Mouse (Mus musculus) embryonic facial prominence, embryonic 12.5 days (tissue): ENCODE data around the gene Akap2. TPM values are rescaled to one million over a fixed set of nuclear protein-coding genes. Genes with fewer than 3 reads are reported as not detected.

ENCODE experiments used
- ATAC-seq: fragments of 200-750 bp; cut with Nextera tagmentation; 2 replicates; pipeline ENCODE4 v1.8.0; 2017; ENCODE audit not compliant: insufficient number of reproducible peaks, insufficient read depth, low FRiP score, low TSS enrichment
- H3K27ac ChIP-seq: fragments of 300-500 bp; sonication (generic); 2 replicates; pipeline ENCODE4 v1.5.1; 2016; ENCODE audit warnings: mild to moderate bottlenecking
- H3K27me3 ChIP-seq: fragments of 300-500 bp; sonication (generic); 2 replicates; pipeline ENCODE4 v1.6.1; 2016; ENCODE audit warnings: mild to moderate bottlenecking, moderate library complexity
- H3K36me3 ChIP-seq: fragments of 300-500 bp; sonication (generic); 2 replicates; pipeline ENCODE4 v1.6.1; 2016; ENCODE audit warnings: mild to moderate bottlenecking
- H3K4me1 ChIP-seq: fragments of 300-500 bp; sonication (generic); 2 replicates; pipeline ENCODE4 v1.6.1; 2016
- H3K4me2 ChIP-seq: fragments of 300-500 bp; sonication (generic); replicated peaks from 2 replicates; pipeline ENCODE4 v1.6.1; 2016; ENCODE audit warnings: mild to moderate bottlenecking, moderate library complexity
- H3K4me3 ChIP-seq: fragments of 300-500 bp; sonication (generic); 2 replicates; pipeline ENCODE4 v1.5.1; 2016; ENCODE audit warnings: mild to moderate bottlenecking
- H3K9ac ChIP-seq: fragments of 300-500 bp; sonication (generic); 2 replicates; pipeline ENCODE4 v1.6.1; 2016; ENCODE audit warnings: mild to moderate bottlenecking, moderate library complexity
- H3K9me3 ChIP-seq: fragments of 300-500 bp; sonication (generic); 2 replicates; pipeline ENCODE4 v1.6.1; 2016; ENCODE audit warnings: mild to moderate bottlenecking, moderate library complexity
- WGBS: fragments of 180-500 bp; shearing (Covaris S2); methylation state at CpG from one replicate; pipeline ENCODE4 v1.1.7; 2016; 5-methylcytosine and 5-hydroxymethylcytosine counted together
- polyA plus RNA-seq: library from polyadenylated mRNA; unstranded; fragments of >200 nt; fragmentation: Nextera tagmentation; extraction: Ambion mirVana; gene quantifications from 2 replicates; pipeline ENCODE4 v1.2.1, GENCODE M21; 2016

The Akap2 gene
- polyA plus RNA-seq, 1 experiment from 2014 or later = 29.8 TPM

GRCm38 (mm10) chr4:57703574-57704470 lies 13.6 kb upstream of the Akap2 start:
- Histone ChIP-seq H3K4me3 (no peak overlapping the region), H3K9ac (no peak overlapping the region), H3K4me2 (no peak overlapping the region), H3K27ac (no peak overlapping the region), H3K4me1 (no peaks in the 10 kb centered on the region), H3K36me3 (no peaks in the 10 kb centered on the region), H3K27me3 (no peaks in the 10 kb centered on the region), H3K9me3 (no peaks in the 10 kb centered on the region)
- ATAC-seq = no peak
- WGBS = 82% methylated on average over 11 of the region's 11 CpGs

- Histone ChIP-seq H3K27ac (no peak overlapping the region), H3K27me3 (no peaks in the 10 kb centered on the region), H3K4me2 (no peak overlapping the region), H3K4me1 (no peaks in the 10 kb centered on the region), H3K36me3 (peaks cover 2% of the 10 kb centered on the region; the same call in 1 of the 2 replicates), H3K4me3 (no peak overlapping the region), H3K9me3 (no peaks in the 10 kb centered on the region), H3K9ac (no peak overlapping the region)
- ATAC-seq = no peak
- WGBS = 93% methylated on average over 7 of the region's 7 CpGs
These were observed 12.9 kb upstream of the Akap2 start for GRCm38 (mm10) chr4:57704575-57704974.

DNA sequence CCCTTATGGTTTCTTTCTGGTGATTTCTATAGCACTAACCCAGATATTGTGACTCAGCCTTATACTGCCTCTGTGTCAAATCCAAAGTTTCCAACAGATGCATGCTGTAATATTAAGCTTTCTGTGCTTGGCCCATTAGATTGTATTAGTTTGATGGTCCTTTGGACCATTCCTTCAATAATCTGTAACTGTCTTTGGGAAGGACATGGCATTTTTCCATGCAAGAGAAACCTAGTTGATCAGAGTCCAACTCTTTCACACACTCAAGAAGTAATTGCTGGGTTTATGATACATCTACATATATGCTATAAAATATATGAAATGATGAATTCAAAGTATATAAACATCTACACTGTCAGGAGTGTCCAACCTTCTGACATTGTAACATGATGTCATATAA lies 1.6 kb upstream of the Akap2 start:
- Histone ChIP-seq H3K27me3 (no peaks in the 10 kb centered on the region), H3K27ac (no peak overlapping the region)
- no peak for ATAC-seq

GRCm38 (mm10) chr4:57716735-57717134 lies 722 bp upstream of the Akap2 start:
- 48% methylated on average over 4 of the region's 4 CpGs for WGBS
- no peaks in the 10 kb centered on the region for H3K36me3 ChIP-seq

More for the DNA sequence above, 1.6 kb upstream of the Akap2 start:
- no peak overlapping the region for H3K4me2 ChIP-seq
- no peaks in the 10 kb centered on the region for H3K9me3 ChIP-seq
- H3K36me3 ChIP-seq = no peaks in the 10 kb centered on the region
- no peaks in the 10 kb centered on the region for H3K4me1 ChIP-seq
- H3K9ac ChIP-seq = no peak overlapping the region
- no peak overlapping the region for H3K4me3 ChIP-seq

DNA sequence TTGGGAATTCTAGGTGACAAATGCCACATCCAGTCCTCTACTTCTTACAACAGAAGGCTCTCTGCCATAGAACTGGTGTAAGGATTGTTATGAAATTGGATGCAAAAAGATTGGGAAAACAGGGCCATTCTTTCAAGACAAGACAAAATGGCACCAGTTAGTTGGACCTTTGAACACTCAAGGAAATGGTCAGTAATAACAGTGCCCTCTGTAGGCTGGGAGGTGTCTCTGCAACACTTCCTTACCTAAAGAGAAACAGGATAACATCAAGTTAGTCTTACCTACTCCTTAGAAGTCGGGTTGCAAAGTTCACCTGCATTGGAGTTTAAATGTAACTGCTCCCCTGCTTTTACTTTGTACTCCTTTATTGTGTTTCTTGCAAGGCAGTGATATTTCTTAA lies 1.9 kb downstream of the Akap2 start:
- Histone ChIP-seq H3K4me3 (no peak overlapping the region), H3K27me3 (no peaks in the 10 kb centered on the region), H3K4me1 (peaks cover 3% of the 10 kb centered on the region; the same call in 1 of the 2 replicates), H3K4me2 (no peak overlapping the region), H3K9ac (no peak overlapping the region), H3K36me3 (no peaks in the 10 kb centered on the region), H3K27ac (no peak overlapping the region), H3K9me3 (no peaks in the 10 kb centered on the region)
- no peak for ATAC-seq
- WGBS = 96% methylated on average over 1 of the region's 1 CpGs

More at GRCm38 (mm10) chr4:57716735-57717134, 722 bp upstream of the Akap2 start:
- peaks cover 3% of the 10 kb centered on the region; the same call in 1 of the 2 replicates for H3K4me1 ChIP-seq
- no peak overlapping the region for H3K4me2 ChIP-seq
- no peak overlapping the region for H3K9ac ChIP-seq
- H3K4me3 ChIP-seq = no peak overlapping the region
- no peaks in the 10 kb centered on the region for H3K27me3 ChIP-seq
- no peaks in the 10 kb centered on the region for H3K9me3 ChIP-seq
- ATAC-seq = no peak
- no peak overlapping the region for H3K27ac ChIP-seq

- Histone ChIP-seq H3K4me2 (no peak overlapping the region), H3K36me3 (no peaks in the 10 kb centered on the region), H3K4me1 (peaks cover 3% of the 10 kb centered on the region; the same call in 1 of the 2 replicates), H3K9ac (no peak overlapping the region), H3K27me3 (no peaks in the 10 kb centered on the region), H3K27ac (peak overlapping the region; percentile 1; the same call in 1 of the 2 replicates), H3K9me3 (no peaks in the 10 kb centered on the region), H3K4me3 (no peak overlapping the region)
- WGBS = 15% methylated on average over 7 of the region's 7 CpGs
- ATAC-seq = no peak
These were observed 3.5 kb downstream of the Akap2 start for GRCm38 (mm10) chr4:57720869-57721361.

DNA sequence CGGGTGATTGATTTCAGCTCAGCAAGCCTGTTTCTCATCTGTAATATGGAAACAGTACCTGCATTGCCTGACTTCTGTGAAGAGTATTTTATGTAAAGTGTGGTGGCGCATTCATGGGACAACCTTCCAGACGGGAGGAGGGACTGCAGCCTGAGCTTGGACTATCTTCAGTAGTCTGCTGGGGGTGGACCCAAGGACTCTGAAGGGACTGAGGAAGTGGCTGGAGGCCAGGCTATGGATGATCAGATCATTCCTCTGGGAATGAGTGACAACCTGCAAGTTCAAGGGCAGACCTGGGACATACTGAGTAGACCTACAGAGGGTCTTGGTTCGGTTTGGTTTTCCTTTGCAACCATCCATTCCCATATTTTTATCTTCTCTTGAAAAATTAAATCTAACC lies 4.8 kb downstream of the Akap2 start:
- no peak overlapping the region for H3K4me2 ChIP-seq
- no peaks in the 10 kb centered on the region for H3K36me3 ChIP-seq
- no peaks in the 10 kb centered on the region for H3K27me3 ChIP-seq
- H3K9ac ChIP-seq = no peak overlapping the region
- peaks cover 3% of the 10 kb centered on the region; the same call in 1 of the 2 replicates for H3K4me1 ChIP-seq
- no peak overlapping the region for H3K4me3 ChIP-seq
- no peak overlapping the region for H3K27ac ChIP-seq
- 78% methylated on average over 4 of the region's 4 CpGs for WGBS
- no peaks in the 10 kb centered on the region for H3K9me3 ChIP-seq
- no peak for ATAC-seq

DNA sequence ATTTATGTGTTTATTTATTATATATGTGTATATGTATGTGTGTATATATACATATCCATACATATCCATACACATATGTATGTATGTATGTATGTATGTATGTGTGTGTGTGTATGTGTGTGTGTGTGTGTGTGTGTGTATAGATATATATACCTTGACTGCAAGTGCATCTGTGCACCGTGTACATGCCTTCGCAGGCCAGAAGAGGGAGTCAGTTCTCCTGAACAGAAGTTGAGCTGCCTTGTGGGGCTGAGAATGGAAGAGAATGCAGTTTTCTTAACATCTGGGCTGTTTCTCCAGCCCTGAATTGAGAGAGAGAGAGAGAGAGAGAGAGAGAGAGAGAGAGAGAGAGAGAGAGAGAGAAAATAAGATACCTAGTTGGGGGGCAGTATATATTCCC lies 6.2 kb downstream of the Akap2 start:
- 50% methylated on average over 2 of the region's 2 CpGs for WGBS
- Histone ChIP-seq H3K4me3 (no peak overlapping the region), H3K9me3 (no peaks in the 10 kb centered on the region), H3K27ac (no peak overlapping the region), H3K4me1 (peaks cover 3% of the 10 kb centered on the region; the same call in 1 of the 2 replicates), H3K9ac (no peak overlapping the region), H3K4me2 (no peak overlapping the region), H3K27me3 (no peaks in the 10 kb centered on the region), H3K36me3 (no peaks in the 10 kb centered on the region)
- ATAC-seq = no peak

GRCm38 (mm10) chr4:57725569-57725968 lies 8.1 kb downstream of the Akap2 start:
- H3K9me3 ChIP-seq = no peaks in the 10 kb centered on the region
- peaks cover 3% of the 10 kb centered on the region; the same call in 1 of the 2 replicates for H3K4me1 ChIP-seq
- H3K4me2 ChIP-seq = no peak overlapping the region
- H3K27ac ChIP-seq = no peak overlapping the region
- no peaks in the 10 kb centered on the region for H3K27me3 ChIP-seq
- no peaks in the 10 kb centered on the region for H3K36me3 ChIP-seq
- 69% methylated on average over 1 of the region's 1 CpGs for WGBS
- H3K9ac ChIP-seq = no peak overlapping the region
- ATAC-seq = no peak
- no peak overlapping the region for H3K4me3 ChIP-seq

DNA sequence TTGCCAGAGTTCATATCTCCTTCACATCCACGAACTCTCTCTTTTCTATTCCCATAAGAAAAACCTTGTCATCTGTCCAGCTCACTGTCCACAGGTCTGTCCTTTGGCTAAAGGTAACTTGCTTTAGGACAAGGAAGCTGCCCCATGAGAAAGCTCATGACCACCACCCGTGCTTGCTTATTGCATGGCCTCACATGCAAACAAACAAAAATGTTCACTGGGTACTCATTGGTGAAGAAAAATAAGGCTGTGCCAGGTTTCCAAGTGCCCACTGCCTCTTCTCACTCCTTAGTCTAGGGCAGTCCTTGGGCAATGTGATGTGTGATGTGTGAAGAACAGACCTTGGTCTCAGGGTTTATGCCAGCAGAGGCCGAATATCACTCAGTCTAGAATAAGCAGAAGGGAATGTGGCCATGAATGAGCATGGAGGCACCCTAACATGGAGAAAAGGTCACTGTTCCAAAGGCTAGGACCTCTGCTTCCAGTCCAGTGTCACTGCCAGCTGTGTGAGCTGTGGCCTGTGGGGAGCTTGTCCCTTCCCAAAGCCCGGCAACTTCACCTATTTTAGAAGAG lies 11.2 kb downstream of the Akap2 start:
- Histone ChIP-seq H3K4me1 (no peaks in the 10 kb centered on the region), H3K27me3 (no peaks in the 10 kb centered on the region), H3K36me3 (no peaks in the 10 kb centered on the region), H3K9me3 (no peaks in the 10 kb centered on the region), H3K4me2 (no peak overlapping the region), H3K27ac (no peak overlapping the region), H3K4me3 (no peak overlapping the region), H3K9ac (no peak overlapping the region)
- 93% methylated on average over 4 of the region's 4 CpGs for WGBS
- no peak for ATAC-seq

- Histone ChIP-seq H3K4me1 (no peaks in the 10 kb centered on the region), H3K27ac (no peak overlapping the region), H3K27me3 (no peaks in the 10 kb centered on the region), H3K4me3 (no peak overlapping the region), H3K9me3 (no peaks in the 10 kb centered on the region), H3K9ac (no peak overlapping the region), H3K4me2 (no peak overlapping the region), H3K36me3 (no peaks in the 10 kb centered on the region)
- 92% methylated on average over 6 of the region's 6 CpGs for WGBS
- no peak for ATAC-seq
These were observed 12.6 kb downstream of the Akap2 start for GRCm38 (mm10) chr4:57730047-57730446.
